In the genomic region with DNA sequence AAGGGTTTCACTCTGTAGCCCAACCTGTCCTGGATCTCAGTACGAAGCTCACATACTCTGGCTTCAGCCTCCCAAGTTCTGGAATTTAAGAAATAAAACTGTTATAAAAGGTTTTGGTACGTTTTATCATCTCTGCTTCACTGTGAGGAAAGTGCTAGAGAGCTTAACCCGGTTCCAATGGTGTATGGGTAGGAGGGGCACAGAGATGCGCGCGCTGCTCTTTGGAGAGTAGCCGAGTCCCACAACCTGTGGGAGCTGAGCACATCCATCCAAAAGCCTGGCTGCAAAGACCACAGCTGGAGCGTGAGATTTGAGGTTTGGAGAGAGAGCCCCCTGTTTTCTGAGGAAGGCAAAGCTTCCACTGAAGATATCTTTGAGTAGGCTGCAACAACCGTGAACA, we compare ENCODE assay signal across 8 mouse cellular contexts. TPM values are rescaled to one million over a fixed set of nuclear protein-coding genes. Genes with fewer than 3 reads are reported as not detected.
DNase-seq lines count a peak whose midpoint lies in the region; ATAC-seq and TF ChIP-seq lines count a peak whose summit lies in the region.

No protein-coding gene starts in this region.

- peak overlapping the region; percentile 83 for H3K4me3 ChIP-seq in layer of hippocampus, adult 2 months
- peak overlapping the region; percentile 45 for H3K4me3 ChIP-seq in forebrain, postnatal 0 days (ENCODE audit: low read depth, low read length)
- H3K4me3 ChIP-seq in liver, embryonic 15.5 days (replicated peaks), result peak overlapping the region; percentile 49

- peak; percentile 39; the same call in 1 of the 2 replicates for ATAC-seq in forebrain, postnatal 0 days
- ATAC-seq in liver, embryonic 15.5 days (ENCODE audit: insufficient read depth), result no peak

- H3K4me1 ChIP-seq in forebrain, postnatal 0 days (ENCODE audit: insufficient read depth), result no peaks in the 10 kb centered on the region
- H3K4me1 ChIP-seq in liver, embryonic 15.5 days (replicated peaks), result peaks cover 13% of the 10 kb centered on the region

- no peak for DNase-seq in layer of hippocampus, adult 2 months (ENCODE audit: low spot score in 2 of 2)
- DNase-seq in layer of hippocampus, adult 8-10 months (ENCODE audit: low spot score in 2 of 2), result no peak
- DNase-seq in brain, adult 2 months (ENCODE audit: low read depth, low spot score), result peak; percentile 9
- peak; percentile 1 for DNase-seq in forebrain, postnatal 0 days
- DNase-seq in spleen, adult 12 weeks (ENCODE audit: low spot score), result no peak
- DNase-seq in cerebellum, postnatal 4 days (ENCODE audit: low spot score in 2 of 2), result no peak
- DNase-seq in thymus, postnatal 36 days, result no peak

- no peaks in the 10 kb centered on the region for H3K9me3 ChIP-seq in forebrain, postnatal 0 days (ENCODE audit: low read length)
- no peaks in the 10 kb centered on the region for H3K9me3 ChIP-seq in liver, embryonic 15.5 days (replicated peaks)

- H3K36me3 ChIP-seq in forebrain, postnatal 0 days (ENCODE audit: insufficient read depth), result no peaks in the 10 kb centered on the region
- H3K36me3 ChIP-seq in liver, embryonic 15.5 days (replicated peaks), result no peaks in the 10 kb centered on the region

- no peak overlapping the region for H3K27ac ChIP-seq in layer of hippocampus, adult 2 months
- H3K27ac ChIP-seq in forebrain, postnatal 0 days (ENCODE audit: low read depth, low read length), result no peak overlapping the region
- no peak overlapping the region for H3K27ac ChIP-seq in liver, embryonic 15.5 days (replicated peaks)

- peak overlapping the region; percentile 59 for H3K4me2 ChIP-seq in forebrain, postnatal 0 days (ENCODE audit: low read depth)
- H3K4me2 ChIP-seq in liver, embryonic 15.5 days, result peak overlapping the region; percentile 60

- H3K9ac ChIP-seq in forebrain, postnatal 0 days, result no peak overlapping the region
- no peak overlapping the region for H3K9ac ChIP-seq in liver, embryonic 15.5 days

- H3K27me3 ChIP-seq in forebrain, postnatal 0 days (ENCODE audit: insufficient read depth, low read length), result no peaks in the 10 kb centered on the region
- peaks cover 34% of the 10 kb centered on the region for H3K27me3 ChIP-seq in liver, embryonic 15.5 days

- no peak for TF ChIP-seq CTCF in layer of hippocampus, adult 2 months (conservative IDR thresholded peaks at IDR 0.05)
- no peak for TF ChIP-seq CTCF in forebrain, postnatal 0 days (IDR thresholded peaks at IDR 0.05; ENCODE audit: low read depth)

- 1% methylated on average over 9 of the region's 9 CpGs for WGBS in forebrain, postnatal 0 days
- WGBS in liver, embryonic 15.5 days (ENCODE audit: insufficient replicate concordance), result 2% methylated on average over 9 of the region's 9 CpGs

RNA-seq across cellular contexts. Expression of a gene that starts 15.5 kb away (rescaled TPM):
- total RNA-seq in layer of hippocampus, adult 2 months (2021), result not detected
- total RNA-seq in layer of hippocampus, adult 8-10 months (2022), result not detected
- 0.15 TPM in 1 of 2 replicates, not detected in the other for total RNA-seq in forebrain, postnatal 0 days (2014; rRNA removed)
- polyA plus RNA-seq in forebrain, postnatal 0 days (2015; fragmentation: Nextera tagmentation; extraction: Ambion mirVana), result 0.11 and 0.14 TPM in 2 replicates
- not detected in 2 replicates for polyA plus RNA-seq in liver, embryonic 15.5 days (2015; fragmentation: Nextera tagmentation; extraction: Ambion mirVana)

RNA-seq across cellular contexts. Expression of a gene that starts 19.3 kb away (rescaled TPM):
- total RNA-seq in layer of hippocampus, adult 2 months (2021), result not detected
- not detected for total RNA-seq in layer of hippocampus, adult 8-10 months (2022)
- total RNA-seq in forebrain, postnatal 0 days (2014; rRNA removed), result not detected in 2 replicates
- polyA plus RNA-seq in forebrain, postnatal 0 days (2015; fragmentation: Nextera tagmentation; extraction: Ambion mirVana), result not detected in 2 replicates
- not detected in 2 replicates for polyA plus RNA-seq in liver, embryonic 15.5 days (2015; fragmentation: Nextera tagmentation; extraction: Ambion mirVana)

RNA-seq across cellular contexts. Expression of a gene that starts 34.9 kb away (rescaled TPM):
- not detected for total RNA-seq in layer of hippocampus, adult 2 months (2021)
- total RNA-seq in layer of hippocampus, adult 8-10 months (2022), result not detected
- not detected in 2 replicates for total RNA-seq in forebrain, postnatal 0 days (2014; rRNA removed)
- not detected in 2 replicates for polyA plus RNA-seq in forebrain, postnatal 0 days (2015; fragmentation: Nextera tagmentation; extraction: Ambion mirVana)
- polyA plus RNA-seq in liver, embryonic 15.5 days (2015; fragmentation: Nextera tagmentation; extraction: Ambion mirVana), result not detected in 2 replicates

RNA-seq across cellular contexts. Expression of a gene that starts 35.2 kb away (rescaled TPM):
- 1 to 10 TPM; 9.4 to 10.0 TPM for total RNA-seq in layer of hippocampus, adult 2 months (2021)
- total RNA-seq in layer of hippocampus, adult 8-10 months (2022), result 10 to 100 TPM in 1 of 4 experiments, 1 to 10 TPM in 3; 8.1 to 10.1 (median 8.5) TPM
- total RNA-seq in forebrain, postnatal 0 days (2014; rRNA removed), result 10.4 and 11.5 TPM in 2 replicates
- 7.2 and 8.1 TPM in 2 replicates for polyA plus RNA-seq in forebrain, postnatal 0 days (2015; fragmentation: Nextera tagmentation; extraction: Ambion mirVana)
- 3.0 and 3.1 TPM in 2 replicates for polyA plus RNA-seq in liver, embryonic 15.5 days (2015; fragmentation: Nextera tagmentation; extraction: Ambion mirVana)

Comparison
In these comparisons a context has a peak if more than half of its experiments do, and no peak if none do; other contexts are left out.
1. DNase-seq: peak in brain, adult 2 months (single experiment) and forebrain, postnatal 0 days (single experiment); none in layer of hippocampus, adult 2 months (0 of 2), layer of hippocampus, adult 8-10 months (0 of 2), spleen, adult 12 weeks (single experiment), cerebellum, postnatal 4 days (0 of 2) and thymus, postnatal 36 days (0 of 2).
2. Peak in every context shown above with its lines, with median percentiles within 50 percentile points of each other: H3K4me3 ChIP-seq.